Comparison of ENCODE assay signal across 8 mouse cellular contexts in genomic region chr6:17637205-17638203, GRCm38 (mm10). TPM values are rescaled to one million over a fixed set of nuclear protein-coding genes. Genes with fewer than 3 reads are reported as not detected.
DNase-seq lines count a peak whose midpoint lies in the region; ATAC-seq lines count a peak whose summit lies in the region.

No protein-coding gene starts in this region.

- peaks cover 5% of the 10 kb centered on the region for H3K36me3 ChIP-seq in liver, embryonic 12.5 days
- H3K36me3 ChIP-seq in neural tube, embryonic 11.5 days (ENCODE audit: control insufficient read depth, insufficient read depth, low read length): no peaks in the 10 kb centered on the region

- peaks cover 44% of the 10 kb centered on the region for H3K4me1 ChIP-seq in liver, embryonic 12.5 days
- peaks cover 7% of the 10 kb centered on the region; the same call in 1 of the 2 replicates for H3K4me1 ChIP-seq in neural tube, embryonic 11.5 days (ENCODE audit: control insufficient read depth, insufficient read depth, low read length)

- peak overlapping the region; percentile 84 for H3K4me2 ChIP-seq in liver, embryonic 12.5 days
- H3K4me2 ChIP-seq in neural tube, embryonic 11.5 days (ENCODE audit: low read depth): peak overlapping the region; percentile 68

- H3K4me3 ChIP-seq in liver, embryonic 12.5 days: peak overlapping the region; percentile 98
- H3K4me3 ChIP-seq in neural tube, embryonic 11.5 days (ENCODE audit: low read depth, low read length): peak overlapping the region; percentile 94

- no peaks in the 10 kb centered on the region for H3K27me3 ChIP-seq in liver, embryonic 12.5 days (replicated peaks)
- no peaks in the 10 kb centered on the region for H3K27me3 ChIP-seq in neural tube, embryonic 11.5 days (ENCODE audit: control insufficient read depth, insufficient read depth, low read length)

- no peaks in the 10 kb centered on the region for H3K9me3 ChIP-seq in liver, embryonic 12.5 days (replicated peaks)
- H3K9me3 ChIP-seq in neural tube, embryonic 11.5 days (ENCODE audit: control insufficient read depth, low read length): no peaks in the 10 kb centered on the region

- peak; percentile 54 for DNase-seq in CD4-positive helper T cell, adult 2 months (ENCODE audit: low read depth, low spot score)
- peak; percentile 45 to 83 for DNase-seq in adrenal gland, adult (ENCODE audit: inconsistent age in 2 of 2, low spot score in 1 of 2)
- peak; percentile 11 for DNase-seq in embryo, embryonic 11.5 days (ENCODE audit: low read depth, low spot score)
- DNase-seq in kidney, adult 18-20 months: peak; percentile 45
- DNase-seq in neural tube, embryonic 11.5 days (ENCODE audit: low spot score): peak; percentile 33
- DNase-seq in thymus, postnatal 0 days (ENCODE audit: low spot score): peak; percentile 29

- peak overlapping the region; percentile 94 for H3K27ac ChIP-seq in liver, embryonic 12.5 days
- H3K27ac ChIP-seq in neural tube, embryonic 11.5 days (ENCODE audit: low read depth, low read length): peak overlapping the region; percentile 94

- H3K9ac ChIP-seq in liver, embryonic 12.5 days: peak overlapping the region; percentile 98
- peak overlapping the region; percentile 96 for H3K9ac ChIP-seq in neural tube, embryonic 11.5 days (ENCODE audit: low read length)

- peak; percentile 14 for ATAC-seq in granulocyte monocyte progenitor cell, adult 5-6 weeks (replicated peaks; ENCODE audit: poor library complexity, severe bottlenecking)
- ATAC-seq in liver, embryonic 12.5 days: peak; percentile 82
- peak; percentile 86 for ATAC-seq in neural tube, embryonic 11.5 days (ENCODE audit: insufficient read depth, low FRiP score, low TSS enrichment)

- under 1% methylated on average over 49 of the region's 62 CpGs for WGBS in liver, embryonic 12.5 days (ENCODE audit: insufficient replicate concordance)
- WGBS in neural tube, embryonic 11.5 days: under 1% methylated on average over 38 of the region's 62 CpGs

RNA-seq across cellular contexts. Expression of gene Capza2, which starts 1.5 kb away (rescaled TPM):
- 193 and 213 TPM in 2 replicates for total RNA-seq in granulocyte monocyte progenitor cell, adult 5-6 weeks (2014; fragmentation: Nextera tagmentation)
- total RNA-seq in granulocyte monocyte progenitor cell, adult 5-6 weeks (2017): 372 and 413 TPM in 2 replicates
- 103 TPM in 2 replicates for polyA plus RNA-seq in liver, embryonic 12.5 days (2016; fragmentation: Nextera tagmentation; extraction: Ambion mirVana)
- 259 and 269 TPM in 2 replicates for polyA plus RNA-seq in neural tube, embryonic 11.5 days (2014; fragmentation: Nextera tagmentation; extraction: Ambion mirVana)
- 267 and 279 TPM in 2 replicates for polyA plus RNA-seq in thymus, postnatal 0 days (2015; fragmentation: Nextera tagmentation; extraction: Ambion mirVana)

RNA-seq across cellular contexts. Expression of gene St7, which starts 55.2 kb away (rescaled TPM):
- total RNA-seq in granulocyte monocyte progenitor cell, adult 5-6 weeks (2014; fragmentation: Nextera tagmentation): 30.0 and 31.2 TPM in 2 replicates
- total RNA-seq in granulocyte monocyte progenitor cell, adult 5-6 weeks (2017): 42.6 and 45.5 TPM in 2 replicates
- 13.8 and 14.5 TPM in 2 replicates for polyA plus RNA-seq in liver, embryonic 12.5 days (2016; fragmentation: Nextera tagmentation; extraction: Ambion mirVana)
- polyA plus RNA-seq in neural tube, embryonic 11.5 days (2014; fragmentation: Nextera tagmentation; extraction: Ambion mirVana): 41.8 and 42.3 TPM in 2 replicates
- polyA plus RNA-seq in thymus, postnatal 0 days (2015; fragmentation: Nextera tagmentation; extraction: Ambion mirVana): 15.4 and 16.5 TPM in 2 replicates

Comparison
In these comparisons a context has a peak if more than half of its experiments do, and no peak if none do; other contexts are left out.
1. Peak in every context shown above with its lines: DNase-seq, ATAC-seq, H3K4me3 ChIP-seq and H3K27ac ChIP-seq.
2. DNase-seq: peak in every context shown above with its lines; median percentile 64 in adrenal gland, adult; 54 in CD4-positive helper T cell, adult 2 months; 45 in kidney, adult 18-20 months; 33 in neural tube, embryonic 11.5 days; 29 in thymus, postnatal 0 days; 11 in embryo, embryonic 11.5 days.
3. ATAC-seq: peak in every context shown above with its lines; median percentile 86 in neural tube, embryonic 11.5 days; 82 in liver, embryonic 12.5 days; 14 in granulocyte monocyte progenitor cell, adult 5-6 weeks.